In genomic region chr3:90132745-90133144, GRCm38 (mm10) we compare ENCODE assay signal across 31 mouse cellular contexts. TPM values are rescaled to one million over a fixed set of nuclear protein-coding genes. Genes with fewer than 3 reads are reported as not detected.
"Had no signal": no experiment of that assay in that cellular context is flagged by ENCODE, and none has a peak within 500 bp of the region (broad histone marks: within the 10 kb centered on the region; RNA-seq: fewer than 3 reads in every experiment).

No protein-coding gene starts in this region.

- H3K27ac ChIP-seq: limb, embryonic 10.5 days; limb, embryonic 12.5 days; limb, embryonic 13.5 days; limb, embryonic 15.5 days; liver, embryonic 12.5 days; liver, embryonic 13.5 days; liver, embryonic 14.5 days; liver, embryonic 15.5 days; lung, embryonic 15.5 days; macrophage; midbrain, embryonic 10.5 days; midbrain, embryonic 12.5 days; midbrain, embryonic 13.5 days; midbrain, embryonic 15.5 days had no signal

- H3K9me3 ChIP-seq: limb, embryonic 10.5 days; limb, embryonic 12.5 days; limb, embryonic 13.5 days; limb, embryonic 15.5 days; liver, embryonic 12.5 days; liver, embryonic 13.5 days; liver, embryonic 15.5 days; lung, embryonic 15.5 days; megakaryocyte, embryonic 14.5 days; midbrain, embryonic 10.5 days; midbrain, embryonic 12.5 days; midbrain, embryonic 13.5 days; midbrain, embryonic 15.5 days had no signal

- H3K27me3 ChIP-seq: limb, embryonic 12.5 days; limb, embryonic 13.5 days; limb, embryonic 15.5 days; liver, embryonic 12.5 days; liver, embryonic 13.5 days; liver, embryonic 15.5 days; lung, embryonic 15.5 days; megakaryocyte, embryonic 14.5 days; midbrain, embryonic 12.5 days; midbrain, embryonic 13.5 days; midbrain, embryonic 15.5 days had no signal

- H3K9ac ChIP-seq: limb, embryonic 12.5 days; limb, embryonic 13.5 days; limb, embryonic 15.5 days; liver, embryonic 12.5 days; liver, embryonic 13.5 days; liver, embryonic 14.5 days; liver, embryonic 15.5 days; liver, postnatal 0 days; lung, embryonic 14.5 days; lung, embryonic 15.5 days; midbrain, embryonic 12.5 days; midbrain, embryonic 13.5 days; midbrain, embryonic 15.5 days had no signal

- DNase-seq: left cerebral cortex, postnatal 4 days; liver; liver, embryonic 13.5 days; liver, postnatal 0 days; lung, adult 18-20 months; lung, adult 2 months; lung, embryonic 14.5 days; lung, postnatal 10 days; lung, postnatal 14 days; lung, postnatal 36 days; lung, postnatal 4 days; midbrain, embryonic 14.5 days had no signal

- H3K4me2 ChIP-seq: limb, embryonic 12.5 days; limb, embryonic 13.5 days; limb, embryonic 15.5 days; liver, embryonic 11.5 days; liver, embryonic 12.5 days; liver, embryonic 13.5 days; liver, embryonic 15.5 days; lung, embryonic 14.5 days; lung, embryonic 15.5 days; midbrain, embryonic 11.5 days; midbrain, embryonic 12.5 days; midbrain, embryonic 13.5 days; midbrain, embryonic 15.5 days had no signal

- H3K4me1 ChIP-seq: limb, embryonic 15.5 days; liver, embryonic 12.5 days; liver, embryonic 15.5 days; midbrain, embryonic 10.5 days; midbrain, embryonic 12.5 days; midbrain, embryonic 13.5 days; midbrain, embryonic 15.5 days had no signal

- H3K36me3 ChIP-seq: limb, embryonic 10.5 days; limb, embryonic 12.5 days; limb, embryonic 13.5 days; limb, embryonic 15.5 days; liver, embryonic 12.5 days; liver, embryonic 13.5 days; liver, embryonic 15.5 days; lung, embryonic 15.5 days; midbrain, embryonic 10.5 days; midbrain, embryonic 12.5 days; midbrain, embryonic 13.5 days; midbrain, embryonic 15.5 days had no signal

- ATAC-seq: liver, embryonic 12.5 days; liver, postnatal 0 days; midbrain, embryonic 13.5 days; midbrain, embryonic 15.5 days; midbrain, embryonic 16.5 days had no signal

- H3K4me3 ChIP-seq: limb, embryonic 10.5 days; limb, embryonic 12.5 days; limb, embryonic 13.5 days; limb, embryonic 15.5 days; liver, embryonic 12.5 days; liver, embryonic 13.5 days; liver, embryonic 15.5 days; lung, embryonic 15.5 days; megakaryocyte, embryonic 14.5 days; midbrain, embryonic 10.5 days; midbrain, embryonic 12.5 days; midbrain, embryonic 13.5 days; midbrain, embryonic 15.5 days; myocyte had no signal

RNA-seq across cellular contexts. Expression of gene Nup210l, which starts 28.8 kb away (rescaled TPM):
- total RNA-seq: megakaryocyte-erythroid progenitor cell, adult 5-6 weeks had no signal
- polyA plus RNA-seq: macrophage had no signal
